Mouse (Mus musculus) 416B (cell line): ENCODE results near the gene Rack1.
"Not testable (repeated sequence)": the region's sequence is repeated elsewhere in the genome, so short reads cannot be mapped to it uniquely, and the experiment has no call there.

Source experiments
- DNase-seq: peaks from one replicate; pipeline ENCODE4 v3.0.0; 2011; ENCODE audit warnings: low read depth

Gene Rack1

GRCm38 (mm10) chr11:48799921-48800701 lies at the start of gene Rack1:
TSS of gene Rack1 (plus strand) at chr11:48800332.
- DNase-seq = peak; percentile 97

DNA sequence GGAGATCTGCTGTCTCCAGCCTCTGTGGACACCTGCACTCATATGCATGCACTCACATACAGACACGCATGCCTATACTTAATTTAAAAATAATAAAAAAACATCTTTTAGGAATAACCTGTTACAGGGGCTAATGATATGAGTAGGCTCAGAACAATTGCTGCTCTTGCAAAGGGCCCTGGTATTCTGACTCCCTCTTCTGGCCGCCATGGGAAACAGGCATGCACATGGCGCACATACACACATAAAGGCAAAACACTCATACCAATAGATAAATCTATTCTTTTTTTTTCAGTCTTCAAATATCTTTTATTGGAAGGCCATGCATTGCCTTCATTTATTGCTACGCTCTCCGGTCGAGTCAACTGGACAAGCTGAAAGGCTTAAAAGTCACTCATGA lies 49.7 kb upstream of the Rack1 start:
- DNase-seq = no peak

- not testable (repeated sequence) for DNase-seq
Observed at GRCm38 (mm10) chr11:48753534-48753933, 46.6 kb upstream of the Rack1 start.

GRCm38 (mm10) chr11:48759021-48759420 lies 41.1 kb upstream of the Rack1 start:
- no peak for DNase-seq

DNA sequence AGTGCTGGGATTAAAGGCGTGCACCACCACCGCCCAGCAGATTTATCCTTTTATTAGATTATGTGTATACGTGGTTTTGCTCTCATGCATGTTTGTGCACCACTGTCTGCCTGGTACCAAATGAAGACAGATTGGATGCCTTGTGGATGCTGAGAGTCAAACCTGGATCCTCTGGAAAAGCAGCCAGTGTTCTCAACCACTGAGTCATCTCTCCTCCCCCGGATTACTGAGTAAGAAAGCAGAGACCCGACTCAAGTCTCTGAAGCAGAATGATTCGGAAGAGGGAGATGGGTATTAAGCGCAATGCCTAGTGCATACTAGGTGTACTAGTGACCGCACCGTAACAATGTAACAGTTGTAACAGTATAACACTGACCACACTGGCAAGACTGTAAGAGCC lies 36.0 kb upstream of the Rack1 start:
- DNase-seq = no peak

DNA sequence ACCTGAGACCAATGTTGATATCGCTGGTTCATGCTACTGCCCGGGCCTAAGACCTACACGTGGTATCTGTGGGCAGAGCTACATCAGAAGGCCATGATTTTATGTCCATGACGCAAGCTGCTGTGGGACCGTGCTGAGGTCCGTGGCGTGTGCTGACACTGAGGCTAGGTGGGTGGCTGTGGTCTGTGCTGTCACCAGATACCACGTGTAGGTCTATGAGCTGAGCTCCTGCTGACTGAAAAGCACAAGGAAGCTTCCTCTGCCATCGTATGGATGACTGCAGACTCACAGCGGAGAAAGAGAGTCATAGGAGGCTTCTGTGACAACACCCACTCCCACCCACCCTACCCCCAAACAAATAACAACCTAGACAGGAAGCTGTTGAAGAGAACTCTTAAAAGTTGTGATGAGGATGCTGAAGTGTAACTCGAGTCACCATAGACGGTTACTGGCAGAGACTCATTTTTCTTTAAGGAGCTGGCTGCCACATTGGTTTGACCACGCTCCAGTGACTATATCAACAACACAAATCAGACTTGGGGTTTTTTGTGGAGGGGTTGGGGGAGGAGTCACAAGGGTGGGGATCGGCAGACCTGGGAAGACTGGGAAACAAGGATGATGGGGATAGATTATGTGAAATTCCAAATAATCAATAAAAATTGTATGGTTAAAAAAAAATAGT lies 32.8 kb upstream of the Rack1 start:
- DNase-seq = no peak

DNA sequence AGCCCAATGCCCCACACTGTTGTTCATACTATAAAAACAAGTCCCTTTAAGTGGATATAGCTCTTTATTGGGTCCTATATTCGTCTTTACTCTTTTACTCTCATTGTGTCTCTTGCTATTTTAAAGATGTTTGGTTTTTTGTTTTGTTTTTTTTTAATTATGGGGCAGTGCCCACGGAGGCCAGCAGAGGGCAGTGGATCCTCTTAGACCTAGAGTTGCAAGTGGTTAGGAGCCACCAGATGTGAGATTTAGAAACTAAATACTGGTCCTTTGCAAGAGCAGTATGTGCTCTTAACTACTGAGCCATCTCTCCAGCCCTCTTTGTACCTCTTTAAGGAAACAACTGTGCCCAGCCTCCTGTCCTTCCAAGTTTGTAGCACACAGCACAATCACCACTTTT lies 28.4 kb upstream of the Rack1 start:
- DNase-seq = peak; percentile 78

GRCm38 (mm10) chr11:48774443-48775298 lies 25.5 kb upstream of the Rack1 start:
- DNase-seq = peak; percentile 76

GRCm38 (mm10) chr11:48775483-48775882 lies 24.6 kb upstream of the Rack1 start:
- peak; percentile 80 for DNase-seq

DNA sequence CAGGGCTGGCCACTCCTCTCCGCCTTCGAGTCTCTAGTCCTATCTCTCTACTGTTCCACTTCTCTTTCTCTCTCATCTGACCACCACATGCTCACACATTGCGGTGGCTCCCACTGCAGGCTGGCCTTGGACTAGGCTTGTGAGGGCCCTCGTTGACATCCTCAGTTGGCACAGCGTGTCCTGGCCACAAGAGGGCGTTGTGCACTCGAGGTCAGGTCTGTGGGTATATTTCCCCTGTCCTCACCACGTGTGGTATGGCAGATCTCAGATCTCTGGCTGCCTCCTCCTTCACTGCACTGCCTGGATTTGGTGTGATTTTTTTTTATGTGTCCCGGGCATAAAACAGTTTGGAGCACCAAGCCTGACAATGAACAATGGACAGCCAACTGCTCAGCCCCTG lies 23.5 kb upstream of the Rack1 start:
- DNase-seq = peak; percentile 79

GRCm38 (mm10) chr11:48777303-48777702 lies 22.8 kb upstream of the Rack1 start:
- no peak for DNase-seq

DNA sequence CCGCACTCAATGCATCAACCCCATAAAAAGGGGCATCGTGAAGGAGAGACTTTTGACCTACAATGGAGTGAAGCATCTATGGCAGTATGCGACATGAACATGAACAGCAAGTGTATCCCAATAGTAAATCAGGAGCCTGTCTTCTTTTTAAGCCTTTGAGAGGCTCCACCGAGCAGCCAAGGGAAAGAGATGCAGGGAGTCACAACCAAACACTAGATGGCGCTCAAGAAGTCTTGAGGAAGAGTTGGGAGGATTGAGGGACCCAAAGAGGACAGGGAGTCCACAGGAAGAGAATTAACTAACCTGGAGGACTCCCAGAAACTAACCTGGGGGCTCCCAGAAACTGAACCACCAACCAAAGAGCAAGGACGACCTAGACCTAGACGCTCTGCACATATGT lies 20.7 kb upstream of the Rack1 start:
- DNase-seq = peak; percentile 79

- DNase-seq = no peak
Observed at GRCm38 (mm10) chr11:48782243-48782642, 17.9 kb upstream of the Rack1 start.

GRCm38 (mm10) chr11:48787455-48788211 lies 12.5 kb upstream of the Rack1 start:
- DNase-seq = peak; percentile 97

DNA sequence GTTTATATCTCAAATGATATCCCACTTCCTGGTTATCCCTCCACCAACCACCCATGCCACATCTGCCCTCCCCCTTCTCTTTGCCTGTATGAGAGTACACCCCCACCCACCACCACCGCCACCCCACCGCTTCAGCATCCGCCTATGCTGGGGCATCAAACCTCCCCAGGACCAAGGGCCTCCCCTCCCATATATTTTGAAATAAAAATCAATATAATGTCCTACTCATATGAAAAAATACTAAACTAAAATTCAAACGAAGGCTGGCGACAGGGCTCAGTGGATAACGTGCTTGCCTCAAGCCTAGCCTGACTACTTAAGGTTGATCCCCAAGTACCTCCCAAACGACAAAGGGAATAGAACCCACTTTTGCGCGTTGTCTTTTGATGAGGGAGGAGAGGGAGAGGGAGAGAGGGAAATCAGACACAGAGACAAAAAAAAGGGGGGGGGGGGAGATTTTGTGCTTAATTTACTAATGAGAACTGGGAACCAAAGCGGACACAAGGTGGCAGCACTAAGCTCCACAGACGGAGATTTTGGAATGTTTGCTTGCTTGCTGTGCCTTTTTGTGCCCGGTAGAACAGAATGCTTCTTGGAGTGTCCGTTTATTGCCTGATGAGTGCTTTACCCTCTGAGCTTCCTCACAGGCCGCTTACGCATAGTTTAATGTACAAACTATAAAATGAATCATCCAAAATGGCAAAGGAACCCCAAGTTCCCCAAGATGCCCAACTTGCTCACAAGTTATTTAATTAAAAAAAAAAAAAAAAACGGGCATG lies 11.6 kb upstream of the Rack1 start:
- DNase-seq = peak; percentile 95

DNA sequence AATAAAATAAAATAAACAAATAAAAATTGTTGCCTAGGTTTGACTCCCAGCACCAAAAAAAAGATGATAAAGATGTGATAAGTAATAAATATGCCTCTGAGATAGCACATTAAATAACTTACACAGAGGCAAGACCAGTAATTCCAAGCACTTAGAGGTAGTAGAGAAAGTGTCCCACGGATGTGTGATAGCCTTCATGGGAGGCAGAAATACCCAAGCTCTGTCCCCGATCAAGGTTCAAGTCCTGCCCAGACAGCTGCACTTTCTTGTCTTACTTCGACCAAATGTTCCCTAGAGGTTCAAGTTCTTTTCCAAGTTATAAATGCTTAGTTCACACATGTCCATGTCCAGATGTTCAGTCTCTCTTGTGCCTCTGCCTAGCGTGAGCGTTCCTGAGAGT lies 10.9 kb upstream of the Rack1 start:
- DNase-seq = no peak

GRCm38 (mm10) chr11:48789973-48790823 lies 9.9 kb upstream of the Rack1 start:
- DNase-seq = peak; percentile 87

GRCm38 (mm10) chr11:48790946-48791345 lies 9.2 kb upstream of the Rack1 start:
- no peak for DNase-seq

DNA sequence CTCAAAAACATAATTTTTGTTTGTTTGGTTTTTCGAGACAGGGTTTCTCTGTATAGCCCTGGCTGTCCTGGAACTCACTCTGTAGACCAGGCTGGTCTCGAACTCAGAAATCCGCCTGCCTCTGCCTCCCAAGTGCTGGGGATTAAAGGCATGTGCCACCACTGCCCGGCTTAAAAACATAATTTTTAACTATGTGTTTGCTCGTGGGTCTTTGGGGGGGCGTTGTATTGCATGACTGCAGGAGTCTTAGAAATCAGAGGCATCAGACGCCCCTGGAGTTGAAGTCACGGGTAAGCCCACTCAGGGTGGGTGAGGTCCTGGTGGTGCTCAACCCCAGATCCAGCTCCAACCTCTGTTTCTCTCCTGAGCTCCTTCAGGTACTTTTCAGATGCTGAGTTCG lies 8.2 kb upstream of the Rack1 start:
- DNase-seq = not testable (repeated sequence)

GRCm38 (mm10) chr11:48793184-48793583 lies 6.9 kb upstream of the Rack1 start:
- DNase-seq = no peak
